Mouse (Mus musculus): Measurements from ENCODE around the gene Syt17. TPM values are rescaled to one million over a fixed set of nuclear protein-coding genes. Genes with fewer than 3 reads are reported as not detected.
"Not testable (repeated sequence)": the region's sequence is repeated elsewhere in the genome, so short reads cannot be mapped to it uniquely, and the experiment has no call there.

Gene Syt17
- total and polyA plus RNA-seq, 3 experiments: not detected

- no peaks in the 10 kb centered on the region for H3K79me2 ChIP-seq (replicated peaks; ENCODE audit: control insufficient read depth, extremely low read depth, insufficient read depth, poor library complexity, severe bottlenecking)
- dilution Hi-C loops (cut with MboI; ENCODE audit: extremely low pct_ligation_motif_present, extremely low pct_unique_long_range_greater_than_20kb, low sequenced_read_pairs) (no loop called here), in situ Hi-C loops (cut with MboI; ENCODE audit: low pct_ligation_motif_present, low pct_unique_long_range_greater_than_20kb, low sequenced_read_pairs) (no loop called here)
- H3K4me2 ChIP-seq (ENCODE audit: insufficient read depth, low read depth, poor library complexity, severe bottlenecking): no peak overlapping the region
- no peaks in the 10 kb centered on the region for H3K36me3 ChIP-seq (replicated peaks in 1 of 2; ENCODE audit: control insufficient read depth in 1 of 2, insufficient read depth in 1 of 2, low read length in 1 of 2)
- H3K9me3 ChIP-seq (replicated peaks; ENCODE audit: low read length): no peaks in the 10 kb centered on the region
- no peaks in the 10 kb centered on the region for H3K4me1 ChIP-seq (ENCODE audit: control insufficient read depth in 1 of 2, insufficient read depth in 2 of 2)
- H3K4me3 ChIP-seq (replicated peaks in 1 of 3; ENCODE audit: low read depth in 2 of 3, low read length in 2 of 3, poor library complexity in 1 of 3): no peak overlapping the region
- TF ChIP-seq MEF2A (IDR thresholded peaks at IDR 0.05; ENCODE audit: borderline replicate concordance, low read depth, low read length) (no peak), CTCF (conservative IDR thresholded peaks at IDR 0.05 in 1 of 2, IDR thresholded peaks at IDR 0.05 in 1 of 2; ENCODE audit: low read depth in 2 of 2, low read length in 2 of 2) (no peak)
- peaks cover 36% of the 10 kb centered on the region for H3K27me3 ChIP-seq (replicated peaks)
- no peak for DNase-seq (ENCODE audit: extremely low read depth)
- no peak overlapping the region for H3K9ac ChIP-seq (ENCODE audit: insufficient read depth, low read depth)
- no peak overlapping the region for H3K27ac ChIP-seq (ENCODE audit: insufficient read depth, low read depth)
These were observed 85.8 kb downstream of the Syt17 start for GRCm38 (mm10) chr7:118362258-118362657.

- Histone ChIP-seq H3K36me3 (replicated peaks in 1 of 2; ENCODE audit: control insufficient read depth in 1 of 2, insufficient read depth in 1 of 2, low read length in 1 of 2) (no peaks in the 10 kb centered on the region), H3K27me3 (replicated peaks) (peaks cover 30% of the 10 kb centered on the region), H3K27ac (ENCODE audit: insufficient read depth, low read depth) (no peak overlapping the region), H3K4me2 (ENCODE audit: insufficient read depth, low read depth, poor library complexity, severe bottlenecking) (no peak overlapping the region), H3K79me2 (replicated peaks; ENCODE audit: control insufficient read depth, extremely low read depth, insufficient read depth, poor library complexity, severe bottlenecking) (no peaks in the 10 kb centered on the region), H3K4me3 (replicated peaks in 1 of 3; ENCODE audit: low read depth in 2 of 3, low read length in 2 of 3, poor library complexity in 1 of 3) (no peak overlapping the region), H3K4me1 (ENCODE audit: control insufficient read depth in 1 of 2, insufficient read depth in 2 of 2) (no peaks in the 10 kb centered on the region), H3K9me3 (replicated peaks; ENCODE audit: low read length) (no peaks in the 10 kb centered on the region), H3K9ac (ENCODE audit: insufficient read depth, low read depth) (no peak overlapping the region)
- no peak for DNase-seq (ENCODE audit: extremely low read depth)
- TF ChIP-seq MAX (IDR thresholded peaks at IDR 0.05; ENCODE audit: low read length) (no peak), IRF4 (IDR thresholded peaks at IDR 0.05; ENCODE audit: low read depth, low read length) (no peak), RCOR1 (conservative IDR thresholded peaks at IDR 0.05; ENCODE audit: low read depth, low read length) (no peak)
- in situ Hi-C loops (cut with MboI; ENCODE audit: low pct_ligation_motif_present, low pct_unique_long_range_greater_than_20kb, low sequenced_read_pairs) (no loop called here), dilution Hi-C loops (cut with MboI; ENCODE audit: extremely low pct_ligation_motif_present, extremely low pct_unique_long_range_greater_than_20kb, low sequenced_read_pairs) (no loop called here)
These were observed 89.0 kb downstream of the Syt17 start for GRCm38 (mm10) chr7:118358977-118359376.

- dilution Hi-C loops (cut with MboI; ENCODE audit: extremely low pct_ligation_motif_present, extremely low pct_unique_long_range_greater_than_20kb, low sequenced_read_pairs); H3K4me3 ChIP-seq (replicated peaks in 1 of 3; ENCODE audit: low read depth in 2 of 3, low read length in 2 of 3, poor library complexity in 1 of 3); DNase-seq (ENCODE audit: extremely low read depth); H3K4me2 ChIP-seq (ENCODE audit: insufficient read depth, low read depth, poor library complexity, severe bottlenecking); H3K4me1 ChIP-seq (ENCODE audit: control insufficient read depth in 1 of 2, insufficient read depth in 2 of 2); in situ Hi-C loops (cut with MboI; ENCODE audit: low pct_ligation_motif_present, low pct_unique_long_range_greater_than_20kb, low sequenced_read_pairs); H3K9me3 ChIP-seq (replicated peaks; ENCODE audit: low read length); H3K27ac ChIP-seq (ENCODE audit: insufficient read depth, low read depth); H3K9ac ChIP-seq (ENCODE audit: insufficient read depth, low read depth); H3K79me2 ChIP-seq (replicated peaks; ENCODE audit: control insufficient read depth, extremely low read depth, insufficient read depth, poor library complexity, severe bottlenecking); H3K36me3 ChIP-seq (replicated peaks in 1 of 2; ENCODE audit: control insufficient read depth in 1 of 2, insufficient read depth in 1 of 2, low read length in 1 of 2): not testable (repeated sequence)
- peaks cover 17% of the 10 kb centered on the region for H3K27me3 ChIP-seq (replicated peaks)
These were observed 91.5 kb downstream of the Syt17 start for GRCm38 (mm10) chr7:118356410-118357005.

- no peak overlapping the region for H3K4me2 ChIP-seq (ENCODE audit: insufficient read depth, low read depth, poor library complexity, severe bottlenecking)
- in situ Hi-C loops (cut with MboI; ENCODE audit: low pct_ligation_motif_present, low pct_unique_long_range_greater_than_20kb, low sequenced_read_pairs): no loop called here
- no peak overlapping the region for H3K27ac ChIP-seq (ENCODE audit: insufficient read depth, low read depth)
- H3K79me2 ChIP-seq (replicated peaks; ENCODE audit: control insufficient read depth, extremely low read depth, insufficient read depth, poor library complexity, severe bottlenecking): no peaks in the 10 kb centered on the region
- H3K9me3 ChIP-seq (replicated peaks; ENCODE audit: low read length): peaks cover 9% of the 10 kb centered on the region
- no peaks in the 10 kb centered on the region for H3K27me3 ChIP-seq (replicated peaks)
- no peak overlapping the region for H3K4me3 ChIP-seq (replicated peaks in 1 of 3; ENCODE audit: low read depth in 2 of 3, low read length in 2 of 3, poor library complexity in 1 of 3)
- dilution Hi-C loops (cut with MboI; ENCODE audit: extremely low pct_ligation_motif_present, extremely low pct_unique_long_range_greater_than_20kb, low sequenced_read_pairs): no loop called here
- no peak for TF ChIP-seq GABPA (IDR thresholded peaks at IDR 0.05; ENCODE audit: insufficient replicate concordance, low read depth, low read length)
- TF ChIP-seq MAX (IDR thresholded peaks at IDR 0.05; ENCODE audit: low read length): no peak
- no peak for TF ChIP-seq ELF1 (IDR thresholded peaks at IDR 0.05; ENCODE audit: low read depth, low read length)
- peaks cover 4 to 17% of the 10 kb centered on the region in 2 experiments; a peak in 3 of 4 replicates for H3K4me1 ChIP-seq (ENCODE audit: control insufficient read depth in 1 of 2, insufficient read depth in 2 of 2)
- DNase-seq (ENCODE audit: extremely low read depth): no peak
- H3K36me3 ChIP-seq (replicated peaks in 1 of 2; ENCODE audit: control insufficient read depth in 1 of 2, insufficient read depth in 1 of 2, low read length in 1 of 2): no peaks in the 10 kb centered on the region
- no peak overlapping the region for H3K9ac ChIP-seq (ENCODE audit: insufficient read depth, low read depth)
These were observed 97.2 kb downstream of the Syt17 start for GRCm38 (mm10) chr7:118350840-118351239.
